Mouse (Mus musculus) layer of hippocampus, postnatal 25 days (tissue): ENCODE results near the gene Ptpn9. TPM values are rescaled to one million over a fixed set of nuclear protein-coding genes. Genes with fewer than 3 reads are reported as not detected.

ENCODE experiments used
- total RNA-seq, 2 experiments: library from RNA; stranded (reverse); gene quantifications; 2 replicates each; pipeline ENCODE4 v1.2.3; 2021

Ptpn9 gene
- total RNA-seq, 2 experiments from 2014 or later = 29.2 to 30.9 TPM

Other genes with a start within 250 kb of the Ptpn9 start
- gene Lingo1, start 198.5 kb upstream of the Ptpn9 start, total RNA-seq = 100 to 1,000 TPM; 263 to 279 TPM
- not detected for gene Odf3l1, start 130.2 kb upstream of the Ptpn9 start, total RNA-seq
- 10 to 100 TPM; 19.9 to 25.1 TPM for gene Cspg4, start 129.9 kb upstream of the Ptpn9 start, total RNA-seq
- 1 to 10 TPM; 8.1 to 8.4 TPM for gene Snx33, start 66.6 kb upstream of the Ptpn9 start, total RNA-seq
- gene Imp3, start 57.4 kb upstream of the Ptpn9 start, total RNA-seq = 10 to 100 TPM; 47.8 to 59.3 TPM
- 10 to 100 TPM; 16.1 to 16.3 TPM for gene Snupn, start 44.0 kb upstream of the Ptpn9 start, total RNA-seq
- gene Sin3a, start 77.1 kb downstream of the Ptpn9 start, total RNA-seq = 10 to 100 TPM; 32.5 to 38.8 TPM
- 100 to 1,000 TPM; 109 to 160 TPM for gene Man2c1, start 135.8 kb downstream of the Ptpn9 start, total RNA-seq
- gene Neil1, start 153.4 kb downstream of the Ptpn9 start, total RNA-seq = 1 to 10 TPM; 8.8 to 9.3 TPM
- gene Commd4, start 163.4 kb downstream of the Ptpn9 start, total RNA-seq = 10 to 100 TPM; 87.2 to 89.9 TPM
- gene Trcg1, start 241.6 kb downstream of the Ptpn9 start, total RNA-seq = not detected